Mouse (Mus musculus): ENCODE data around the gene Nkiras2.
"Not testable (repeated sequence)": the region's sequence is repeated elsewhere in the genome, so short reads cannot be mapped to it uniquely, and the experiment has no call there.

The Nkiras2 gene

GRCm38 (mm10) chr11:100598074-100598473 lies 21.0 kb upstream of the Nkiras2 start:
- in situ Hi-C loops (cut with MboI, MseI) = no loop called here

- in situ Hi-C loops (cut with MboI, MseI) = no loop called here
Observed at GRCm38 (mm10) chr11:100601372-100601771, 17.7 kb upstream of the Nkiras2 start.

- in situ Hi-C loops (cut with MboI, MseI) = no loop called here
Observed at GRCm38 (mm10) chr11:100603155-100603554, 15.9 kb upstream of the Nkiras2 start.

GRCm38 (mm10) chr11:100603813-100604212 lies 15.2 kb upstream of the Nkiras2 start:
- in situ Hi-C loops (cut with MboI, MseI) = no loop called here

- in situ Hi-C loops (cut with MboI, MseI) = no loop called here
Observed at GRCm38 (mm10) chr11:100604321-100605005, 14.6 kb upstream of the Nkiras2 start.

GRCm38 (mm10) chr11:100605451-100605850 lies 13.6 kb upstream of the Nkiras2 start:
- in situ Hi-C loops (cut with MboI, MseI) = no loop called here

- in situ Hi-C loops (cut with MboI, MseI) = no loop called here
Observed at GRCm38 (mm10) chr11:100607121-100607520, 11.9 kb upstream of the Nkiras2 start.

GRCm38 (mm10) chr11:100608796-100609195 lies 10.2 kb upstream of the Nkiras2 start:
- in situ Hi-C loops (cut with MboI, MseI) = no loop called here

- in situ Hi-C loops (cut with MboI, MseI) = no loop called here
Observed at GRCm38 (mm10) chr11:100609355-100609996, 9.6 kb upstream of the Nkiras2 start.

- in situ Hi-C loops (cut with MboI, MseI) = no loop called here
Observed at GRCm38 (mm10) chr11:100609997-100610680, 8.9 kb upstream of the Nkiras2 start.

GRCm38 (mm10) chr11:100611627-100612026 lies 7.4 kb upstream of the Nkiras2 start:
- in situ Hi-C loops (cut with MboI, MseI) = no loop called here

- in situ Hi-C loops (cut with MboI, MseI) = no loop called here
Observed at GRCm38 (mm10) chr11:100613241-100613640, 5.8 kb upstream of the Nkiras2 start.

GRCm38 (mm10) chr11:100616332-100616731 lies 2.7 kb upstream of the Nkiras2 start:
- in situ Hi-C loops (cut with MboI, MseI) = no loop called here

GRCm38 (mm10) chr11:100616836-100617235 lies 2.2 kb upstream of the Nkiras2 start:
- in situ Hi-C loops (cut with MboI, MseI) = not testable (repeated sequence)

GRCm38 (mm10) chr11:100617480-100617879 lies 1.6 kb upstream of the Nkiras2 start:
- in situ Hi-C loops (cut with MboI, MseI) = no loop called here

- in situ Hi-C loops (cut with MboI, MseI) = no loop called here
Observed at GRCm38 (mm10) chr11:100619485-100619975, 486 bp downstream of the Nkiras2 start.

GRCm38 (mm10) chr11:100619982-100620381 lies 938 bp downstream of the Nkiras2 start, which contains the start of gene Dnajc7:
Dnajc7 (minus strand) TSS chr11:100620168.
- in situ Hi-C loops (cut with MboI, MseI) = loop anchor here (5.0 kb wide), 1 partner anchor 43 kb away; no protein-coding TSS in a partner anchor

- in situ Hi-C loops (cut with MboI, MseI) = loop anchor here (5.0 kb wide), 1 partner anchor 45 kb away; no protein-coding TSS in a partner anchor
Observed at GRCm38 (mm10) chr11:100622714-100623113, 3.7 kb downstream of the Nkiras2 start.

- in situ Hi-C loops (cut with MboI, MseI) = loop anchor here (5.0 kb wide), 1 partner anchor 47 kb away; no protein-coding TSS in a partner anchor
Observed at GRCm38 (mm10) chr11:100623867-100624266, 4.8 kb downstream of the Nkiras2 start.

- in situ Hi-C loops (cut with MboI, MseI) = no loop called here
Observed at GRCm38 (mm10) chr11:100625754-100626700, 7.0 kb downstream of the Nkiras2 start.

- in situ Hi-C loops (cut with MboI, MseI) = no loop called here
Observed at GRCm38 (mm10) chr11:100626701-100627195, 7.7 kb downstream of the Nkiras2 start.

Measured in T-helper 2 cell (primary cell).